In genomic region chr3:95674812-95675211, GRCm38 (mm10) we compare ENCODE assay signal across 8 mouse cellular contexts. TPM values are rescaled to one million over a fixed set of nuclear protein-coding genes. Genes with fewer than 3 reads are reported as not detected.
A peak's percentile ranks its signal among the peaks of the same experiment; 100 is the strongest.
DNase-seq lines count a peak whose midpoint lies in the region; ATAC-seq and TF ChIP-seq lines count a peak whose summit lies in the region.

No protein-coding gene starts in this region.

- H3K4me2 ChIP-seq in heart, embryonic 12.5 days, result peak overlapping the region; percentile 45
- H3K4me2 ChIP-seq in midbrain, postnatal 0 days (ENCODE audit: low read depth, low read length, poor library complexity, severe bottlenecking), result no peak overlapping the region

- H3K27ac ChIP-seq in ES-E14 (ENCODE audit: insufficient read depth, low read depth, low read length, poor library complexity, severe bottlenecking), result peak overlapping the region; percentile 100
- peak overlapping the region; percentile 99 for H3K27ac ChIP-seq in heart, embryonic 12.5 days (ENCODE audit: poor library complexity, severe bottlenecking)
- H3K27ac ChIP-seq in midbrain, postnatal 0 days (ENCODE audit: low read depth, low read length), result peak overlapping the region; percentile 65

- H3K9me3 ChIP-seq in ES-E14 (ENCODE audit: control insufficient read depth, insufficient read depth, low read depth, low read length), result no peaks in the 10 kb centered on the region
- no peaks in the 10 kb centered on the region for H3K9me3 ChIP-seq in heart, embryonic 12.5 days (replicated peaks)
- no peaks in the 10 kb centered on the region for H3K9me3 ChIP-seq in midbrain, postnatal 0 days (ENCODE audit: low read length)

- H3K4me3 ChIP-seq in ES-E14 (ENCODE audit: insufficient read depth in 1 of 2, low read depth in 1 of 2, low read length in 2 of 2, poor library complexity in 1 of 2, severe bottlenecking in 1 of 2), result peak overlapping the region; percentile 26 to 35
- H3K4me3 ChIP-seq in heart, embryonic 12.5 days, result no peak overlapping the region
- no peak overlapping the region for H3K4me3 ChIP-seq in midbrain, postnatal 0 days (ENCODE audit: low read depth, low read length)

- no peaks in the 10 kb centered on the region for H3K27me3 ChIP-seq in heart, embryonic 12.5 days (replicated peaks)
- H3K27me3 ChIP-seq in midbrain, postnatal 0 days (ENCODE audit: insufficient read depth, low read length), result no peaks in the 10 kb centered on the region

- TF ChIP-seq CTCF in midbrain, postnatal 0 days (IDR thresholded peaks at IDR 0.05), result no peak

- peaks cover 2 to 41% of the 10 kb centered on the region in 2 experiments for H3K4me1 ChIP-seq in ES-E14 (ENCODE audit: control insufficient read depth in 2 of 2, insufficient read depth in 2 of 2, low read length in 2 of 2, poor library complexity in 1 of 2)
- peaks cover 69% of the 10 kb centered on the region for H3K4me1 ChIP-seq in heart, embryonic 12.5 days (replicated peaks)
- H3K4me1 ChIP-seq in midbrain, postnatal 0 days (ENCODE audit: insufficient read depth, low read length), result no peaks in the 10 kb centered on the region

- 4% methylated on average over 6 of the region's 6 CpGs for WGBS in heart, embryonic 12.5 days
- WGBS in midbrain, postnatal 0 days, result 32% methylated on average over 6 of the region's 6 CpGs

- H3K9ac ChIP-seq in ES-E14 (ENCODE audit: insufficient read depth, low read depth, low read length, poor library complexity, severe bottlenecking), result peak overlapping the region; percentile 81
- H3K9ac ChIP-seq in heart, embryonic 12.5 days, result peak overlapping the region; percentile 44
- H3K9ac ChIP-seq in midbrain, postnatal 0 days (replicated peaks; ENCODE audit: low read length, poor library complexity, severe bottlenecking), result 0 out of 2 replicates have a peak overlapping the region, but pooled peaks have one; percentile 13

- peak; percentile 51 for DNase-seq in 3134 (ENCODE audit: extremely low read depth, insufficient read length, low spot score)
- peak; percentile 75 for DNase-seq in ES-E14 (ENCODE audit: low read depth, low spot score)
- peak; percentile 66 to 88 for DNase-seq in kidney, postnatal 25 days
- DNase-seq in midbrain, postnatal 0 days (ENCODE audit: low spot score), result no peak
- no peak for DNase-seq in left cerebral cortex, adult 8-10 months (ENCODE audit: low spot score in 2 of 2)
- DNase-seq in adrenal gland, adult 8-10 months, result no peak

- H3K36me3 ChIP-seq in ES-E14 (ENCODE audit: control insufficient read depth, insufficient read depth, low read length, poor library complexity, severe bottlenecking), result no peaks in the 10 kb centered on the region; the same call in 1 of the 2 replicates
- peaks cover 11% of the 10 kb centered on the region for H3K36me3 ChIP-seq in heart, embryonic 12.5 days
- no peaks in the 10 kb centered on the region for H3K36me3 ChIP-seq in midbrain, postnatal 0 days (ENCODE audit: insufficient read depth, low read length)

- ATAC-seq in heart, embryonic 12.5 days (ENCODE audit: insufficient number of reproducible peaks, low FRiP score), result peak; percentile 43
- no peak for ATAC-seq in midbrain, postnatal 0 days (ENCODE audit: low FRiP score)
- no peak for ATAC-seq in cerebellum, adult (ENCODE audit: insufficient number of reproducible peaks, low FRiP score, low TSS enrichment)

- in situ Hi-C loops in ES-E14 (cut with MboI; ENCODE audit: low sequenced_read_pairs in 2 of 2, unreplicated experiment in 2 of 2), result no loop called here

TF ChIP-seq in ES-E14, 5 proteins besides CTCF, POLR2A, EP300 and RAD21:
- TF ChIP-seq HCFC1 (IDR thresholded peaks at IDR 0.05; ENCODE audit: borderline replicate concordance, insufficient read depth, low read length), result peak; percentile 54; the same call in 1 of the 2 replicates
- no peak for TF ChIP-seq ZC3H11A (IDR thresholded peaks at IDR 0.05; ENCODE audit: borderline replicate concordance, low read depth, low read length)
- TF ChIP-seq CHD2 (IDR thresholded peaks at IDR 0.05; ENCODE audit: low read depth, low read length), result peak; percentile 37; the same call in 1 of the 2 replicates
- TF ChIP-seq ZNF384 (IDR thresholded peaks at IDR 0.05; ENCODE audit: low read depth, low read length), result no peak

RNA-seq across cellular contexts. Expression of gene Adamtsl4, which starts 12.9 kb away (rescaled TPM):
- 1.9 and 5.0 TPM in 2 replicates for total RNA-seq in ES-E14 (2012; rRNA removed)
- 4.3 and 4.9 TPM in 2 replicates for polyA plus RNA-seq in heart, embryonic 12.5 days (2016; fragmentation: Nextera tagmentation; extraction: Ambion mirVana)
- 1.3 and 1.4 TPM in 2 replicates for total RNA-seq in midbrain, postnatal 0 days (2014; rRNA removed)
- 1.0 and 1.4 TPM in 2 replicates for polyA plus RNA-seq in midbrain, postnatal 0 days (2015; fragmentation: Nextera tagmentation; extraction: Ambion mirVana)
- 10 to 100 TPM in 3 of 4 experiments, 1 to 10 TPM in 1; 9.4 to 12.9 (median 11.4) TPM for total RNA-seq in left cerebral cortex, adult 8-10 months (2022)
- 10 to 100 TPM in 1 of 4 experiments, 1 to 10 TPM in 3; 4.3 to 10.2 (median 6.4) TPM for total RNA-seq in adrenal gland, adult 8-10 months (2022)

RNA-seq across cellular contexts. Expression of gene Mcl1, which starts 16.2 kb away (rescaled TPM):
- 207 and 253 TPM in 2 replicates for total RNA-seq in ES-E14 (2012; rRNA removed)
- polyA plus RNA-seq in heart, embryonic 12.5 days (2016; fragmentation: Nextera tagmentation; extraction: Ambion mirVana), result 65.2 and 66.9 TPM in 2 replicates
- 105 and 136 TPM in 2 replicates for total RNA-seq in midbrain, postnatal 0 days (2014; rRNA removed)
- polyA plus RNA-seq in midbrain, postnatal 0 days (2015; fragmentation: Nextera tagmentation; extraction: Ambion mirVana), result 35.8 and 42.8 TPM in 2 replicates
- 10 to 100 TPM; 47.2 to 59.6 (median 54.3) TPM for total RNA-seq in left cerebral cortex, adult 8-10 months (2022)
- total RNA-seq in adrenal gland, adult 8-10 months (2022), result 100 to 1,000 TPM; 177 to 189 (median 179) TPM

RNA-seq across cellular contexts. Expression of gene Ensa, which starts 50.0 kb away (rescaled TPM):
- total RNA-seq in ES-E14 (2012; rRNA removed), result 54.1 and 56.8 TPM in 2 replicates
- 50.8 and 51.4 TPM in 2 replicates for polyA plus RNA-seq in heart, embryonic 12.5 days (2016; fragmentation: Nextera tagmentation; extraction: Ambion mirVana)
- 100 and 124 TPM in 2 replicates for total RNA-seq in midbrain, postnatal 0 days (2014; rRNA removed)
- 167 and 169 TPM in 2 replicates for polyA plus RNA-seq in midbrain, postnatal 0 days (2015; fragmentation: Nextera tagmentation; extraction: Ambion mirVana)
- total RNA-seq in left cerebral cortex, adult 8-10 months (2022), result 100 to 1,000 TPM; 322 to 333 (median 327) TPM
- 100 to 1,000 TPM; 102 to 141 (median 119) TPM for total RNA-seq in adrenal gland, adult 8-10 months (2022)

Comparison
In these comparisons a context has a peak if more than half of its experiments do, and no peak if none do; other contexts are left out.
1. DNase-seq: peak in 3134 (single experiment), ES-E14 (single experiment) and kidney, postnatal 25 days (2 of 2); none in midbrain, postnatal 0 days (single experiment), left cerebral cortex, adult 8-10 months (0 of 2) and adrenal gland, adult 8-10 months (single experiment).
2. H3K4me3 ChIP-seq: peak in ES-E14 (2 of 2); none in heart, embryonic 12.5 days (single experiment) and midbrain, postnatal 0 days (single experiment).
3. H3K9ac ChIP-seq: peak in every context shown above with its lines; median percentile 81 in ES-E14; 44 in heart, embryonic 12.5 days; 13 in midbrain, postnatal 0 days.
4. Peak in every context shown above with its lines, with median percentiles within 50 percentile points of each other: H3K27ac ChIP-seq.